Mouse (Mus musculus) stomach, postnatal 0 days (tissue): Measurements from ENCODE around the gene Cav1. TPM values are rescaled to one million over a fixed set of nuclear protein-coding genes. Genes with fewer than 3 reads are reported as not detected.

Experiments
- ATAC-seq: fragments of 200-750 bp; cut with Nextera tagmentation; 2 replicates; pipeline ENCODE4 v1.8.0; 2017; ENCODE audit not compliant: low FRiP score, low TSS enrichment
- DNase-seq: peaks from one replicate; pipeline ENCODE4 v3.0.0-alpha.2; 2016; ENCODE audit warnings: low spot score
- H3K27ac ChIP-seq: fragments of 300-500 bp; sonication (generic); replicated peaks from 2 replicates; pipeline ENCODE4 v1.5.1; 2014; ENCODE audit warnings: mild to moderate bottlenecking, control low read depth
- H3K27me3 ChIP-seq: fragments of 300-500 bp; sonication (generic); 2 replicates; pipeline ENCODE4 v1.6.1; 2014; ENCODE audit warnings: low read length; ENCODE audit not compliant: control insufficient read depth, insufficient read depth
- H3K36me3 ChIP-seq: fragments of 300-500 bp; sonication (generic); 2 replicates; pipeline ENCODE4 v1.6.1; 2014; ENCODE audit warnings: low read length, mixed read lengths; ENCODE audit not compliant: control insufficient read depth, insufficient read depth
- H3K4me1 ChIP-seq: fragments of 300-500 bp; sonication (generic); replicated peaks from 2 replicates; pipeline ENCODE4 v1.6.1; 2014; ENCODE audit warnings: antibody characterized with exemption; ENCODE audit not compliant: control insufficient read depth, insufficient read depth
- H3K4me2 ChIP-seq: fragments of 300-500 bp; sonication (generic); replicated peaks from 2 replicates; pipeline ENCODE4 v1.6.1; 2014; ENCODE audit warnings: low read depth, mild to moderate bottlenecking, control low read depth, moderate library complexity
- H3K4me3 ChIP-seq: fragments of 300-500 bp; sonication (generic); 2 replicates; pipeline ENCODE4 v1.5.1; 2014; ENCODE audit warnings: low read depth, low read length, control low read depth
- H3K9ac ChIP-seq: fragments of 300-500 bp; sonication (generic); 2 replicates; pipeline ENCODE4 v1.6.1; 2014; ENCODE audit warnings: mild to moderate bottlenecking, low read length, control low read depth, mixed read lengths
- H3K9me3 ChIP-seq: fragments of 300-500 bp; sonication (generic); 2 replicates; pipeline ENCODE4 v1.6.1; 2016; ENCODE audit warnings: low read length; ENCODE audit not compliant: control insufficient read depth
- CTCF ChIP-seq: IDR thresholded peaks from 2 replicates; pipeline ENCODE4 v1.5.1; 2016; ENCODE audit warnings: antibody characterized with exemption, low read depth, mild to moderate bottlenecking, moderate library complexity
- EP300 ChIP-seq: optimal IDR thresholded peaks from 2 replicates; pipeline ENCODE3; 2016; ENCODE audit warnings: antibody characterized with exemption
- WGBS: fragments of 180-500 bp; shearing (Covaris S2); extraction: QIAGEN DNeasy Blood & Tissue Kit; methylation state at CpG from one replicate; pipeline ENCODE4 v1.1.7; 2014; 5-methylcytosine and 5-hydroxymethylcytosine counted together
- polyA plus RNA-seq: library from polyadenylated mRNA; unstranded; fragments of >200 nt; fragmentation: Nextera tagmentation; extraction: Ambion mirVana; gene quantifications from 2 replicates; pipeline ENCODE4 v1.2.1, GENCODE M21; 2015

Gene Cav1
- polyA plus RNA-seq, 1 experiment from 2014 or later: 346 TPM

GRCm38 (mm10) chr6:17358896-17359690 is 53.0 kb downstream of the Cav1 start:
- H3K36me3 ChIP-seq: no peaks in the 10 kb centered on the region
- DNase-seq: peak; percentile 25
- no peaks in the 10 kb centered on the region for H3K27me3 ChIP-seq
- H3K4me2 ChIP-seq: no peak overlapping the region
- H3K9me3 ChIP-seq: no peaks in the 10 kb centered on the region
- TF ChIP-seq EP300 (no peak), CTCF (peak; percentile 91)
- H3K4me3 ChIP-seq: no peak overlapping the region
- H3K9ac ChIP-seq: no peak overlapping the region
- no peaks in the 10 kb centered on the region for H3K4me1 ChIP-seq
- 15% methylated on average over 6 of the region's 6 CpGs for WGBS
- ATAC-seq: no peak
- no peak overlapping the region for H3K27ac ChIP-seq

DNA sequence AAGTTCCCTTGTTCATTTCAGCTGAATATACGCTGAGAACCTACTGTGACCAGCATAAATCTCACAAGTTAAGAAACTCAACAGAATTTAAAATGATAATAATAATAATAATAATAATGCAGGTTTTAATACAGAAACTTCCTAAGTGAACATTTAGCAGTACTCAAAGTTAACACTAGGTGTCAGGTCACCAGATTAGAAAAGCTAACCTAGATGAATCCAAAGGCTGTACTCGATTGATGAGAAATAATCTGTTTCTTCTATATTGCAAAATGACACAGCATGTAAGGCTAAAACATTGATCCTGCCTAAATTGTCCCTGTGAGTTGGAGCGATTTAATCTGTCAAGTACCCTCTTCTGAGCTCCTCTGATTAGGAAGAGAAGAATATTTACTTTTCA is 56.6 kb downstream of the Cav1 start:
- DNase-seq (no peak), ATAC-seq (no peak)
- Histone ChIP-seq H3K36me3 (no peaks in the 10 kb centered on the region), H3K4me1 (no peaks in the 10 kb centered on the region), H3K4me2 (no peak overlapping the region), H3K4me3 (no peak overlapping the region), H3K27me3 (no peaks in the 10 kb centered on the region), H3K27ac (no peak overlapping the region), H3K9ac (no peak overlapping the region), H3K9me3 (no peaks in the 10 kb centered on the region)
- WGBS: 42% methylated on average over 3 of the region's 3 CpGs
- TF ChIP-seq EP300 (no peak), CTCF (peak; percentile 78)

GRCm38 (mm10) chr6:17363446-17364179 is 57.5 kb downstream of the Cav1 start:
- WGBS: 76% methylated on average over 17 of the region's 17 CpGs
- ATAC-seq: no peak

GRCm38 (mm10) chr6:17374326-17374725 is 68.2 kb downstream of the Cav1 start:
- no peak for TF ChIP-seq CTCF
- no peak for TF ChIP-seq EP300
- Histone ChIP-seq H3K4me3 (no peak overlapping the region), H3K27me3 (no peaks in the 10 kb centered on the region)

More at GRCm38 (mm10) chr6:17363446-17364179, 57.5 kb downstream of the Cav1 start:
- TF ChIP-seq CTCF (no peak), EP300 (no peak)
- Histone ChIP-seq H3K4me3 (no peak overlapping the region), H3K27me3 (no peaks in the 10 kb centered on the region), H3K27ac (no peak overlapping the region), H3K9me3 (no peaks in the 10 kb centered on the region), H3K9ac (no peak overlapping the region), H3K36me3 (no peaks in the 10 kb centered on the region), H3K4me2 (no peak overlapping the region), H3K4me1 (no peaks in the 10 kb centered on the region)
- no peak for DNase-seq

GRCm38 (mm10) chr6:17377371-17377770 is 71.2 kb downstream of the Cav1 start:
- H3K9ac ChIP-seq: no peak overlapping the region
- no peak for TF ChIP-seq EP300
- TF ChIP-seq CTCF: no peak
- no peaks in the 10 kb centered on the region for H3K27me3 ChIP-seq
- no peaks in the 10 kb centered on the region for H3K36me3 ChIP-seq
- H3K9me3 ChIP-seq: no peaks in the 10 kb centered on the region
- 36% methylated on average over 2 of the region's 2 CpGs for WGBS
- no peak overlapping the region for H3K4me3 ChIP-seq
- no peak overlapping the region for H3K4me2 ChIP-seq
- no peaks in the 10 kb centered on the region for H3K4me1 ChIP-seq
- H3K27ac ChIP-seq: no peak overlapping the region
- DNase-seq (no peak), ATAC-seq (no peak)

More at GRCm38 (mm10) chr6:17374326-17374725, 68.2 kb downstream of the Cav1 start:
- 85% methylated on average over 5 of the region's 5 CpGs for WGBS
- H3K27ac ChIP-seq: no peak overlapping the region
- ATAC-seq (no peak), DNase-seq (no peak)
- no peaks in the 10 kb centered on the region for H3K36me3 ChIP-seq
- no peak overlapping the region for H3K4me2 ChIP-seq
- H3K9me3 ChIP-seq: no peaks in the 10 kb centered on the region
- H3K4me1 ChIP-seq: no peaks in the 10 kb centered on the region
- no peak overlapping the region for H3K9ac ChIP-seq

DNA sequence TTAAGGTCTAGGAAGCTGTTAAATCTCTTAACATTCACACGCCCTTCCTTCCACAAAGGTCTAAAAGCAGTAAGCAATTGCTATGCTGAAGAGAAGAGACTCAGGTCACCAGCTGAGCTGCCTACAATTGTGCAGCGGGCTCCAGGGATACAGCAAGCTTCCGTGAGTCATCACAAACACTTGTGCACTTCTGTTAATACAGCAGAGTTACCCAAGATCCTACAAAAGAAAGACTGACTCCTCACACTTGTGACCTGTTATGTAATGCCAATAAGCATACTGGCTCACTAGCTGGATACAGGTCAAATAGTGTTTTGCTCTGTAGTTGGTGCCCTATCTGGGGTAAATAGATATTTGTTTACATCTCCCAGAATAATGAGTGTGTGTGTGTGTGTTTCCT is 74.0 kb downstream of the Cav1 start:
- no peaks in the 10 kb centered on the region for H3K4me1 ChIP-seq
- H3K36me3 ChIP-seq: no peaks in the 10 kb centered on the region
- no peak overlapping the region for H3K4me2 ChIP-seq
- no peaks in the 10 kb centered on the region for H3K27me3 ChIP-seq
- WGBS: 68% methylated on average over 3 of the region's 3 CpGs
- no peak overlapping the region for H3K4me3 ChIP-seq
- no peaks in the 10 kb centered on the region for H3K9me3 ChIP-seq
- ATAC-seq: no peak
- no peak overlapping the region for H3K9ac ChIP-seq
- TF ChIP-seq EP300: no peak
- TF ChIP-seq CTCF: no peak
- DNase-seq: no peak
- no peak overlapping the region for H3K27ac ChIP-seq
